Mouse (Mus musculus): Measurements from ENCODE around the gene Plod3.

DNA sequence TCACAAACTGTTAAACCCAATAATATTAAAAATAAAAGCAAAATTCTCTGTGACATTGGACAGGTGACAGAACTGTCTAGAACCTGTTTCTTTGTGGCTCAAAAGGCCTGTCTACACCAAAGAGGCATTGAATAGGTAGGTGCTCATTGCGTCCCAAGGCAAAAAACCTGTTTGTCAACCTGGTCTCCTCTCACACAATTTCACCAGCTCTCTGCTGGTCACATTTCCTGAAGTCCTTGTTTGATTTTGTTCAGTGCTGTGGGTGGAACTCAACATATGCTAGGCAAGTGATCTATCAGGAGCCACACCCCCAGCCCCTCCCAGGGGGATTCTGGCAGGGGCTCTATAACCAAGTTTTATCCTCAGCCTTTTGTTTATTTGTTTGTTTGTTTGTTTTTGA, 29.6 kb upstream of the Plod3 start:
- no peak for TF ChIP-seq POLR2A (IDR thresholded peaks at IDR 0.05; ENCODE audit: low read depth, low read length)
- TF ChIP-seq CTCF (IDR thresholded peaks at IDR 0.05; ENCODE audit: borderline replicate concordance, insufficient read depth, low read length): no peak

Measured in embryonic fibroblast, embryonic 13.5 days (primary cell).